Mouse (Mus musculus) MEL (cell line): ENCODE data around the gene Runx1. TPM values are rescaled to one million over a fixed set of nuclear protein-coding genes. Genes with fewer than 3 reads are reported as not detected.

Experiments
- DNase-seq: peaks from one replicate; pipeline ENCODE4 v3.0.0; 2011; ENCODE audit warnings: low read depth, low spot score
- H3K27ac ChIP-seq: 2 replicates; pipeline ENCODE4 v1.5.1; 2012; ENCODE audit warnings: low read depth, mild to moderate bottlenecking, control low read depth, low read length, moderate library complexity; ENCODE audit not compliant: control insufficient read depth
- H3K27me3 ChIP-seq, 2 experiments: fragments of 150-350 bp in 1 of 2; sonication (generic) in 1 of 2; 2 replicates each; pipeline ENCODE4 v1.6.1; 2012; ENCODE audit warnings: low read length in 2 of 2, mild to moderate bottlenecking in 2 of 2, improper control_type of control experiment in 1 of 2, moderate library complexity in 1 of 2; ENCODE audit not compliant: insufficient read depth in 2 of 2, control insufficient read depth in 1 of 2
- H3K36me3 ChIP-seq, 2 experiments: 2 replicates each; pipeline ENCODE4 v1.6.1; 2012 to 2014; ENCODE audit warnings: low read length in 2 of 2, improper control_type of control experiment in 1 of 2, inconsistent platforms in 1 of 2, mild to moderate bottlenecking in 1 of 2; ENCODE audit not compliant: insufficient read depth in 2 of 2, control insufficient read depth in 1 of 2
- H3K4me1 ChIP-seq, 2 experiments: fragments of 150-350 bp in 1 of 2; sonication (generic) in 1 of 2; 2 replicates each; pipeline ENCODE4 v1.6.1; 2012; ENCODE audit warnings: low read length in 2 of 2, improper control_type of control experiment in 1 of 2, mild to moderate bottlenecking in 1 of 2; ENCODE audit not compliant: insufficient read depth in 2 of 2, control insufficient read depth in 1 of 2
- H3K4me3 ChIP-seq, 2 experiments: fragments of 150-350 bp in 1 of 2; sonication (generic) in 1 of 2; 2 replicates each; pipeline ENCODE4 v1.5.1; 2012; ENCODE audit warnings: low read depth in 2 of 2, low read length in 2 of 2, mild to moderate bottlenecking in 2 of 2, moderate library complexity in 2 of 2, control low read depth in 1 of 2, improper control_type of control experiment in 1 of 2; ENCODE audit not compliant: control insufficient read depth in 1 of 2, insufficient read depth in 1 of 2
- H3K79me2 ChIP-seq: 2 replicates; pipeline ENCODE4 v1.6.1; 2012; ENCODE audit warnings: mild to moderate bottlenecking, low read length, moderate library complexity; ENCODE audit not compliant: control insufficient read depth, poor library complexity, insufficient read depth
- H3K9ac ChIP-seq: 2 replicates; pipeline ENCODE4 v1.6.1; 2012; ENCODE audit warnings: low read depth, mild to moderate bottlenecking, control low read depth, low read length, moderate library complexity; ENCODE audit not compliant: control insufficient read depth, poor library complexity, severe bottlenecking
- H3K9me3 ChIP-seq: fragments of 150-350 bp; sonication (generic); replicated peaks from 2 replicates; pipeline ENCODE4 v1.6.1; 2012; ENCODE audit warnings: mild to moderate bottlenecking, low read length, improper control_type of control experiment, moderate library complexity; ENCODE audit not compliant: insufficient read depth
- CHD2 ChIP-seq: IDR thresholded peaks from 2 replicates; pipeline ENCODE4 v1.6.1; 2011; ENCODE audit warnings: low read length, improper control_type of control experiment
- CTCF ChIP-seq, 3 experiments: IDR thresholded peaks in 2 of 3; conservative IDR thresholded peaks in 1 of 3; 2 replicates each; pipeline ENCODE4 v1.5.1; 2011 to 2012; ENCODE audit warnings: low read length in 3 of 3, low read depth in 2 of 3, mild to moderate bottlenecking in 2 of 3, improper control_type of control experiment in 1 of 3, inconsistent platforms in 1 of 3, mixed read lengths in 1 of 3, moderate library complexity in 1 of 3; ENCODE audit not compliant: control insufficient read depth in 1 of 3, insufficient read depth in 1 of 3, poor library complexity in 1 of 3, severe bottlenecking in 1 of 3
- E2F4 ChIP-seq: IDR thresholded peaks from 2 replicates; pipeline ENCODE4 v1.6.1; 2011; ENCODE audit warnings: low read depth, low read length, improper control_type of control experiment, borderline replicate concordance
- ELF1 ChIP-seq: IDR thresholded peaks from 2 replicates; pipeline ENCODE4 v1.6.1; 2014; ENCODE audit warnings: low read depth, mild to moderate bottlenecking, inconsistent platforms, low read length, improper control_type of control experiment, moderate library complexity
- EP300 ChIP-seq, 2 experiments: IDR thresholded peaks; 2 replicates each; pipeline ENCODE4 v1.6.1; 2011; ENCODE audit warnings: improper control_type of control experiment in 2 of 2, low read length in 2 of 2, low read depth in 1 of 2, mild to moderate bottlenecking in 1 of 2
- GABPA ChIP-seq: IDR thresholded peaks from 2 replicates; pipeline ENCODE4 v1.6.1; 2012; ENCODE audit warnings: low read depth, mild to moderate bottlenecking, inconsistent platforms, low read length, improper control_type of control experiment, moderate library complexity
- HCFC1 ChIP-seq: IDR thresholded peaks from 2 replicates; pipeline ENCODE4 v1.6.1; 2012; ENCODE audit warnings: low read depth, mild to moderate bottlenecking, inconsistent platforms, low read length, improper control_type of control experiment, moderate library complexity
- JUND ChIP-seq: IDR thresholded peaks from 2 replicates; pipeline ENCODE4 v1.6.1; 2011; ENCODE audit warnings: low read depth, mild to moderate bottlenecking, improper control_type of control experiment, low read length
- KAT2A ChIP-seq: conservative IDR thresholded peaks from 2 replicates; pipeline ENCODE4 v1.6.1; 2012; ENCODE audit warnings: low read depth, low read length, improper control_type of control experiment, inconsistent platforms
- MAFK ChIP-seq: IDR thresholded peaks from 2 replicates; pipeline ENCODE4 v1.6.1; 2011; ENCODE audit warnings: low read depth, mild to moderate bottlenecking, low read length, improper control_type of control experiment, borderline replicate concordance
- MAZ ChIP-seq: IDR thresholded peaks from 2 replicates; pipeline ENCODE4 v1.6.1; 2012; ENCODE audit warnings: low read depth, mild to moderate bottlenecking, inconsistent platforms, low read length, improper control_type of control experiment
- MXI1 ChIP-seq: IDR thresholded peaks from 2 replicates; pipeline ENCODE4 v1.6.1; 2011; ENCODE audit warnings: mild to moderate bottlenecking, low read depth, low read length, improper control_type of control experiment
- POLR2A ChIP-seq, 2 experiments: IDR thresholded peaks; 2 replicates each; pipeline ENCODE4 v1.6.1; 2011 to 2012; ENCODE audit warnings: low read length in 2 of 2, mild to moderate bottlenecking in 2 of 2, control low read depth in 1 of 2, improper control_type of control experiment in 1 of 2, low read depth in 1 of 2, moderate library complexity in 1 of 2; ENCODE audit not compliant: control insufficient read depth in 1 of 2, insufficient read depth in 1 of 2, poor library complexity in 1 of 2
- POLR2AphosphoS5 ChIP-seq: IDR thresholded peaks from 2 replicates; pipeline ENCODE4 v1.6.1; 2012; ENCODE audit warnings: low read depth, borderline replicate concordance, mild to moderate bottlenecking, inconsistent platforms, low read length, moderate library complexity, mixed read lengths
- RAD21 ChIP-seq: IDR thresholded peaks from 2 replicates; pipeline ENCODE4 v1.6.1; 2011; ENCODE audit warnings: mild to moderate bottlenecking, low read depth, low read length, improper control_type of control experiment
- SIN3A ChIP-seq: IDR thresholded peaks from 2 replicates; pipeline ENCODE4 v1.6.1; 2012; ENCODE audit warnings: low read length, improper control_type of control experiment, inconsistent platforms
- SMC3 ChIP-seq: IDR thresholded peaks from 2 replicates; pipeline ENCODE4 v1.6.1; 2011; ENCODE audit warnings: low read depth, low read length, improper control_type of control experiment
- TBP ChIP-seq: IDR thresholded peaks from 2 replicates; pipeline ENCODE4 v1.8.0; 2011; ENCODE audit warnings: low read depth, low read length, improper control_type of control experiment
- USF1 ChIP-seq: IDR thresholded peaks from 2 replicates; pipeline ENCODE4 v1.6.1; 2014; ENCODE audit warnings: low read depth, mild to moderate bottlenecking, inconsistent platforms, low read length, improper control_type of control experiment, moderate library complexity
- USF2 ChIP-seq, 2 experiments: IDR thresholded peaks; 2 replicates each; pipeline ENCODE4 v1.6.1; 2011 to 2012; ENCODE audit warnings: improper control_type of control experiment in 2 of 2, low read length in 2 of 2, borderline replicate concordance in 1 of 2, inconsistent platforms in 1 of 2, low read depth in 1 of 2, mild to moderate bottlenecking in 1 of 2; ENCODE audit not compliant: insufficient read depth in 1 of 2
- ZKSCAN1 ChIP-seq: IDR thresholded peaks from 2 replicates; pipeline ENCODE4 v1.6.1; 2012; ENCODE audit warnings: low read depth, mild to moderate bottlenecking, inconsistent platforms, low read length, improper control_type of control experiment, moderate library complexity
- ZMIZ1 ChIP-seq: IDR thresholded peaks from 2 replicates; pipeline ENCODE4 v1.6.1; 2012; ENCODE audit warnings: low read depth, mild to moderate bottlenecking, inconsistent platforms, low read length, improper control_type of control experiment, moderate library complexity
- ZNF384 ChIP-seq: IDR thresholded peaks from 2 replicates; pipeline ENCODE4 v1.6.1; 2012; ENCODE audit warnings: low read depth, mild to moderate bottlenecking, inconsistent platforms, low read length, improper control_type of control experiment
- polyA plus RNA-seq, 2 experiments: library from polyadenylated mRNA; stranded (reverse) in 1 of 2; unstranded in 1 of 2; fragments of >175 nt in 1 of 2; fragments of >200 nt in 1 of 2; gene quantifications; 2 replicates each; pipeline versions ENCODE4 v1.2.1 to v1.2.4; 2012; ENCODE audit warnings: low replicate concordance in 2 of 2, low read depth in 1 of 2; ENCODE audit not compliant: insufficient read length in 2 of 2, insufficient read depth in 1 of 2, missing spikeins in 1 of 2
- total RNA-seq: library from RNA; depleted of rRNA; stranded (reverse); fragments of 300-350 nt; gene quantifications from 2 replicates; pipeline ENCODE4 v1.2.3, GENCODE M21; 2012

The Runx1 gene
- total and polyA plus RNA-seq, 3 experiments, result 14.3 to 23.5 TPM; not detected in 1

GRCm38 (mm10) chr16:92632115-92632763 lies 193.7 kb downstream of the Runx1 start:
- Histone ChIP-seq H3K4me3 (no peak overlapping the region), H3K9me3 (no peaks in the 10 kb centered on the region), H3K36me3 (peaks cover under 1 to 22% of the 10 kb centered on the region in 2 experiments; a peak in 3 of 4 replicates), H3K79me2 (no peaks in the 10 kb centered on the region), H3K9ac (no peak overlapping the region), H3K27ac (no peak overlapping the region), H3K4me1 (peaks cover 3 to 5% of the 10 kb centered on the region in 2 experiments; a peak in 3 of 4 replicates), H3K27me3 (no peaks in the 10 kb centered on the region)
- TF ChIP-seq SMC3 (no peak), MAFK (no peak), GABPA (no peak), USF2 (IDR thresholded peaks at IDR 0.05; ENCODE audit: borderline replicate concordance in 1 of 2, insufficient read depth in 1 of 2, low read depth in 1 of 2, low read length in 2 of 2) (no peak), CHD2 (no peak), ZNF384 (no peak), RAD21 (no peak), ZKSCAN1 (no peak)
- no peak for DNase-seq

GRCm38 (mm10) chr16:92631637-92632036 lies 194.3 kb downstream of the Runx1 start:
- no peaks in the 10 kb centered on the region for H3K79me2 ChIP-seq
- no peaks in the 10 kb centered on the region for H3K27me3 ChIP-seq
- no peak for DNase-seq
- H3K4me1 ChIP-seq, result no peaks in the 10 kb centered on the region; a peak in 1 of 4 replicates
- no peak overlapping the region for H3K4me3 ChIP-seq
- no peak for TF ChIP-seq USF1
- no peak for TF ChIP-seq MXI1
- TF ChIP-seq MAZ, result no peak
- TF ChIP-seq SMC3, result no peak
- no peak for TF ChIP-seq RAD21
- no peak for TF ChIP-seq CTCF (IDR thresholded peaks at IDR 0.05 in 2 of 3, conservative IDR thresholded peaks at IDR 0.05 in 1 of 3; ENCODE audit: control insufficient read depth in 1 of 3, insufficient read depth in 1 of 3, low read depth in 2 of 3, low read length in 3 of 3, poor library complexity in 1 of 3, severe bottlenecking in 1 of 3)
- no peak for TF ChIP-seq ELF1
- TF ChIP-seq SIN3A, result no peak
- TF ChIP-seq POLR2AphosphoS5, result no peak
- no peak for TF ChIP-seq E2F4
- no peak for TF ChIP-seq KAT2A
- no peak for TF ChIP-seq HCFC1
- TF ChIP-seq ZKSCAN1, result no peak
- TF ChIP-seq MAFK, result no peak
- TF ChIP-seq USF2 (IDR thresholded peaks at IDR 0.05; ENCODE audit: borderline replicate concordance in 1 of 2, insufficient read depth in 1 of 2, low read depth in 1 of 2, low read length in 2 of 2), result no peak
- TF ChIP-seq EP300 (IDR thresholded peaks at IDR 0.05; ENCODE audit: low read depth in 1 of 2, low read length in 2 of 2), result no peak
- no peak for TF ChIP-seq POLR2A (IDR thresholded peaks at IDR 0.05; ENCODE audit: control insufficient read depth in 1 of 2, insufficient read depth in 1 of 2, low read depth in 1 of 2, low read length in 2 of 2, poor library complexity in 1 of 2)
- no peak for TF ChIP-seq JUND
- TF ChIP-seq TBP, result no peak
- TF ChIP-seq ZMIZ1, result no peak
- peaks cover 0 to 22% of the 10 kb centered on the region in 2 experiments; a peak in 3 of 4 replicates for H3K36me3 ChIP-seq
- H3K9me3 ChIP-seq, result no peaks in the 10 kb centered on the region
- no peak overlapping the region for H3K27ac ChIP-seq
- no peak overlapping the region for H3K9ac ChIP-seq
